Mouse (Mus musculus) C2C12 (cell line): ENCODE measurements around the gene Tnrc6c.

ENCODE experiments used
- CTCF ChIP-seq: IDR thresholded peaks from one replicate; pipeline ENCODE4 v1.5.1; 2011; ENCODE audit not compliant: control insufficient read depth, insufficient read depth, insufficient read length
- MAX ChIP-seq: IDR thresholded peaks from one replicate; pipeline ENCODE4 v1.6.1; 2011; ENCODE audit warnings: mild to moderate bottlenecking, control low read depth
- MYOG ChIP-seq: IDR thresholded peaks from one replicate; pipeline ENCODE4 v1.6.1; 2011; ENCODE audit not compliant: control insufficient read depth, insufficient read length; ENCODE audit errors: extremely low read depth
- USF1 ChIP-seq: IDR thresholded peaks from one replicate; pipeline ENCODE4 v1.6.1; 2011; ENCODE audit warnings: low read depth, mild to moderate bottlenecking, control low read depth, moderate library complexity

GRCm38 (mm10) chr11:117712065-117712464, 58.0 kb downstream of the Tnrc6c start:
- TF ChIP-seq CTCF = no peak
- no peak for TF ChIP-seq MAX
- TF ChIP-seq MYOG = no peak
- no peak for TF ChIP-seq USF1
